Mouse (Mus musculus) CH12.LX (cell line): ENCODE measurements at regions not wholly inside any gene's neighbourhood (a gene's known extent, or its start where the extent isn't known, plus 50 kb on each side); places are given as distances from the start of the nearest gene placed in this dataset.

Experiments
- DNase-seq: peaks from one replicate; pipeline ENCODE4 v3.0.0-alpha.2; 2013; ENCODE audit errors: extremely low read depth
- H3K27ac ChIP-seq: 2 replicates; pipeline ENCODE4 v1.5.1; 2012; ENCODE audit warnings: low read depth, mild to moderate bottlenecking, control low read depth, moderate library complexity; ENCODE audit not compliant: insufficient read depth
- H3K27me3 ChIP-seq: replicated peaks from 2 replicates; pipeline ENCODE3; 2012; ENCODE audit warnings: inconsistent platforms
- H3K36me3 ChIP-seq, 2 experiments: replicated peaks in 1 of 2; 2 replicates each; pipeline versions ENCODE3 to v1.6.1; 2012; ENCODE audit warnings: inconsistent platforms in 1 of 2, low read length in 1 of 2, mild to moderate bottlenecking in 1 of 2, mixed read lengths in 1 of 2, moderate library complexity in 1 of 2; ENCODE audit not compliant: control insufficient read depth in 1 of 2, insufficient read depth in 1 of 2
- H3K4me1 ChIP-seq, 2 experiments: 2 replicates each; pipeline ENCODE4 v1.6.1; 2012; ENCODE audit warnings: inconsistent platforms in 1 of 2, moderate library complexity in 1 of 2; ENCODE audit not compliant: insufficient read depth in 2 of 2, control insufficient read depth in 1 of 2
- H3K4me2 ChIP-seq: 2 replicates; pipeline ENCODE4 v1.6.1; 2012; ENCODE audit warnings: low read depth, mild to moderate bottlenecking, control low read depth; ENCODE audit not compliant: poor library complexity, insufficient read depth, severe bottlenecking
- H3K4me3 ChIP-seq, 3 experiments: fragments of 150-350 bp in 1 of 3; sonication (generic) in 1 of 3; replicated peaks in 1 of 3; 2 replicates each; pipeline versions ENCODE3 to v1.5.1; 2011 to 2012; ENCODE audit warnings: low read depth in 2 of 3, low read length in 2 of 3, mild to moderate bottlenecking in 2 of 3, moderate library complexity in 2 of 3, control low read depth in 1 of 3, improper control_type of control experiment in 1 of 3, inconsistent platforms in 1 of 3, mixed read lengths in 1 of 3; ENCODE audit not compliant: poor library complexity in 1 of 3
- H3K79me2 ChIP-seq: replicated peaks from 2 replicates; pipeline ENCODE4 v1.6.1; 2012; ENCODE audit warnings: mild to moderate bottlenecking, moderate library complexity; ENCODE audit not compliant: control insufficient read depth, poor library complexity, insufficient read depth, severe bottlenecking; ENCODE audit errors: extremely low read depth
- H3K9ac ChIP-seq: 2 replicates; pipeline ENCODE4 v1.6.1; 2012; ENCODE audit warnings: low read depth, mild to moderate bottlenecking, control low read depth, moderate library complexity; ENCODE audit not compliant: insufficient read depth
- H3K9me3 ChIP-seq: replicated peaks from 2 replicates; pipeline ENCODE3; 2012; ENCODE audit warnings: low read length, inconsistent platforms, mixed read lengths
- CHD1 ChIP-seq: IDR thresholded peaks from 2 replicates; pipeline ENCODE4 v1.6.1; 2012; ENCODE audit warnings: low read depth, low read length, improper control_type of control experiment, inconsistent platforms
- CTCF ChIP-seq, 2 experiments: IDR thresholded peaks in 1 of 2; conservative IDR thresholded peaks in 1 of 2; 2 replicates each; pipeline ENCODE4 v1.5.1; 2011 to 2012; ENCODE audit warnings: low read depth in 2 of 2, low read length in 2 of 2, improper control_type of control experiment in 1 of 2, inconsistent platforms in 1 of 2, mild to moderate bottlenecking in 1 of 2, moderate library complexity in 1 of 2
- E2F4 ChIP-seq: IDR thresholded peaks from 2 replicates; pipeline ENCODE4 v1.6.1; 2011; ENCODE audit warnings: low read depth, low read length, improper control_type of control experiment; ENCODE audit not compliant: insufficient replicate concordance
- HCFC1 ChIP-seq: IDR thresholded peaks from 2 replicates; pipeline ENCODE4 v1.6.1; 2012; ENCODE audit warnings: low read depth, mild to moderate bottlenecking, inconsistent platforms, low read length, improper control_type of control experiment
- IRF4 ChIP-seq: IDR thresholded peaks from 2 replicates; pipeline ENCODE4 v1.6.1; 2014; ENCODE audit warnings: low read depth, mild to moderate bottlenecking, inconsistent platforms, low read length, improper control_type of control experiment
- JUND ChIP-seq: conservative IDR thresholded peaks from 2 replicates; pipeline ENCODE4 v1.6.1; 2011; ENCODE audit warnings: low read depth, low read length, improper control_type of control experiment
- KAT2A ChIP-seq: IDR thresholded peaks from 2 replicates; pipeline ENCODE4 v1.6.1; 2012; ENCODE audit warnings: low read length, improper control_type of control experiment, inconsistent platforms; ENCODE audit not compliant: insufficient replicate concordance
- MAX ChIP-seq: IDR thresholded peaks from 2 replicates; pipeline ENCODE4 v1.6.1; 2011; ENCODE audit warnings: low read length, improper control_type of control experiment
- MAZ ChIP-seq: IDR thresholded peaks from 2 replicates; pipeline ENCODE4 v1.6.1; 2012; ENCODE audit warnings: low read depth, mild to moderate bottlenecking, inconsistent platforms, low read length, improper control_type of control experiment, moderate library complexity
- MEF2A ChIP-seq: IDR thresholded peaks from 2 replicates; pipeline ENCODE4 v1.6.1; 2014; ENCODE audit warnings: low read depth, mild to moderate bottlenecking, inconsistent platforms, low read length, improper control_type of control experiment, borderline replicate concordance
- PAX5 ChIP-seq: IDR thresholded peaks from 2 replicates; pipeline ENCODE4 v1.6.1; 2012; ENCODE audit warnings: low read length, inconsistent platforms, mixed read lengths
- POLR2A ChIP-seq: IDR thresholded peaks from 2 replicates; pipeline ENCODE4 v1.6.1; 2011; ENCODE audit warnings: low read depth, mild to moderate bottlenecking, improper control_type of control experiment, low read length
- POLR2AphosphoS2 ChIP-seq: IDR thresholded peaks from 2 replicates; pipeline ENCODE4 v1.6.1; 2011; ENCODE audit warnings: low read depth, low read length, improper control_type of control experiment
- RAD21 ChIP-seq: IDR thresholded peaks from 2 replicates; pipeline ENCODE4 v1.6.1; 2011; ENCODE audit warnings: low read depth, mild to moderate bottlenecking, low read length, improper control_type of control experiment, moderate library complexity
- SMC3 ChIP-seq: IDR thresholded peaks from 2 replicates; pipeline ENCODE4 v1.6.1; 2011; ENCODE audit warnings: low read depth, low read length, improper control_type of control experiment
- TBP ChIP-seq: conservative IDR thresholded peaks from 2 replicates; pipeline ENCODE4 v1.6.1; 2011; ENCODE audit warnings: low read depth, low read length, improper control_type of control experiment
- UBTF ChIP-seq: IDR thresholded peaks from 2 replicates; pipeline ENCODE4 v1.6.1; 2012; ENCODE audit warnings: low read depth, mild to moderate bottlenecking, inconsistent platforms, low read length, improper control_type of control experiment, moderate library complexity
- USF2 ChIP-seq: conservative IDR thresholded peaks from 2 replicates; pipeline ENCODE4 v1.6.1; 2011; ENCODE audit warnings: low read depth, low read length, improper control_type of control experiment
- ZC3H11A ChIP-seq: IDR thresholded peaks from 2 replicates; pipeline ENCODE4 v1.6.1; 2012; ENCODE audit warnings: low read depth, mild to moderate bottlenecking, inconsistent platforms, low read length, improper control_type of control experiment
- ZMIZ1 ChIP-seq: IDR thresholded peaks from 2 replicates; pipeline ENCODE4 v1.6.1; 2012; ENCODE audit warnings: low read depth, mild to moderate bottlenecking, inconsistent platforms, low read length, improper control_type of control experiment
- dilution Hi-C: fragments of 300-500 bp; cut with MboI; formaldehyde crosslinking; loops from 2 replicates; pipeline ENCODE4 v1.14.3; 2020; ENCODE audit warnings: low sequenced_read_pairs; ENCODE audit not compliant: extremely low pct_unique_long_range_greater_than_20kb, extremely low pct_ligation_motif_present
- in situ Hi-C: fragments of 300-500 bp; cut with MboI; formaldehyde crosslinking; loops from 3 replicates; pipeline ENCODE4 v1.14.3; 2019; ENCODE audit warnings: low sequenced_read_pairs, low pct_ligation_motif_present, low pct_unique_long_range_greater_than_20kb, mixed read lengths

GRCm38 (mm10) chr14:9318796-9319465 is 652.9 kb upstream of the 4930452B06Rik start:
- Histone ChIP-seq H3K9me3 (no peaks in the 10 kb centered on the region), H3K36me3 (no peaks in the 10 kb centered on the region), H3K4me2 (no peak overlapping the region), H3K27me3 (no peaks in the 10 kb centered on the region)
- no peak for TF ChIP-seq MAX
- no peak for TF ChIP-seq HCFC1
- no peak for TF ChIP-seq CTCF (conservative IDR thresholded peaks at IDR 0.05 in 1 of 2, IDR thresholded peaks at IDR 0.05 in 1 of 2; ENCODE audit: low read depth in 2 of 2, low read length in 2 of 2)
- no peak for TF ChIP-seq IRF4
- no peak for TF ChIP-seq SMC3
- no peak for TF ChIP-seq CHD1
- TF ChIP-seq USF2 = no peak
- TF ChIP-seq ZMIZ1 = no peak
- TF ChIP-seq PAX5 = no peak
- TF ChIP-seq, all 38 proteins: peak for 0
- dilution Hi-C loops = no loop called here
- no peak overlapping the region for H3K9ac ChIP-seq
- H3K79me2 ChIP-seq = no peaks in the 10 kb centered on the region
- in situ Hi-C loops = no loop called here
- H3K4me3 ChIP-seq = no peak overlapping the region
- H3K4me1 ChIP-seq = peaks cover 0 to 3% of the 10 kb centered on the region in 2 experiments; a peak in 1 of 4 replicates
- no peak for DNase-seq
- no peak overlapping the region for H3K27ac ChIP-seq

- DNase-seq = no peak
- H3K4me1 ChIP-seq = peaks cover 0 to 3% of the 10 kb centered on the region in 2 experiments; a peak in 1 of 4 replicates
- in situ Hi-C loops = no loop called here
- dilution Hi-C loops = no loop called here
- no peaks in the 10 kb centered on the region for H3K9me3 ChIP-seq
- H3K27ac ChIP-seq = no peak overlapping the region
- TF ChIP-seq SMC3 (no peak), HCFC1 (no peak), E2F4 (no peak), RAD21 (no peak), UBTF (no peak), JUND (no peak), POLR2AphosphoS2 (no peak), ZC3H11A (no peak), KAT2A (no peak), CTCF (conservative IDR thresholded peaks at IDR 0.05 in 1 of 2, IDR thresholded peaks at IDR 0.05 in 1 of 2; ENCODE audit: low read depth in 2 of 2, low read length in 2 of 2) (no peak), POLR2A (no peak), TBP (no peak), MAZ (no peak), USF2 (no peak), MEF2A (no peak)
- no peak overlapping the region for H3K4me2 ChIP-seq
- H3K4me3 ChIP-seq = no peak overlapping the region
- H3K36me3 ChIP-seq = no peaks in the 10 kb centered on the region
- H3K79me2 ChIP-seq = no peaks in the 10 kb centered on the region
- no peaks in the 10 kb centered on the region for H3K27me3 ChIP-seq
- no peak overlapping the region for H3K9ac ChIP-seq
Measured at GRCm38 (mm10) chr14:9315224-9315623, 649.2 kb upstream of the 4930452B06Rik start.
